Mouse (Mus musculus) forebrain, embryonic 10.5 days (tissue): ENCODE measurements around the gene Gm5901. TPM values are rescaled to one million over a fixed set of nuclear protein-coding genes. Genes with fewer than 3 reads are reported as not detected.
"Not testable (repeated sequence)": the region's sequence is repeated elsewhere in the genome, so short reads cannot be mapped to it uniquely, and the experiment has no call there.

Experiments
- DNase-seq: peaks from one replicate; pipeline ENCODE4 v3.0.0-alpha.2; 2017; ENCODE audit warnings: low spot score; ENCODE audit errors: extremely low spot score
- H3K27ac ChIP-seq: fragments of 300-500 bp; sonication (generic); 2 replicates; pipeline ENCODE4 v1.5.1; 2016; ENCODE audit warnings: mild to moderate bottlenecking
- H3K27me3 ChIP-seq: fragments of 300-500 bp; sonication (generic); 2 replicates; pipeline ENCODE4 v1.6.1; 2016; ENCODE audit warnings: mild to moderate bottlenecking; ENCODE audit not compliant: poor library complexity, severe bottlenecking
- H3K36me3 ChIP-seq: fragments of 300-500 bp; sonication (generic); replicated peaks from 2 replicates; pipeline ENCODE4 v1.6.1; 2016; ENCODE audit warnings: mild to moderate bottlenecking, moderate library complexity
- H3K4me1 ChIP-seq: fragments of 300-500 bp; sonication (generic); 2 replicates; pipeline ENCODE4 v1.6.1; 2016
- H3K4me3 ChIP-seq: fragments of 300-500 bp; sonication (generic); 2 replicates; pipeline ENCODE4 v1.5.1; 2016; ENCODE audit warnings: mild to moderate bottlenecking, moderate library complexity
- H3K9me3 ChIP-seq: fragments of 300-500 bp; sonication (generic); 2 replicates; pipeline ENCODE4 v1.6.1; 2016; ENCODE audit warnings: mild to moderate bottlenecking, moderate library complexity
- WGBS: fragments of 180-500 bp; shearing (Covaris S2); methylation state at CpG from one replicate; pipeline ENCODE4 v1.1.7; 2016; 5-methylcytosine and 5-hydroxymethylcytosine counted together
- polyA plus RNA-seq: library from polyadenylated mRNA; unstranded; fragments of >200 nt; fragmentation: Nextera tagmentation; extraction: Ambion mirVana; gene quantifications from 2 replicates; pipeline ENCODE4 v1.2.1, GENCODE M21; 2016

The Gm5901 gene
- polyA plus RNA-seq, 1 experiment from 2014 or later: not detected

DNA sequence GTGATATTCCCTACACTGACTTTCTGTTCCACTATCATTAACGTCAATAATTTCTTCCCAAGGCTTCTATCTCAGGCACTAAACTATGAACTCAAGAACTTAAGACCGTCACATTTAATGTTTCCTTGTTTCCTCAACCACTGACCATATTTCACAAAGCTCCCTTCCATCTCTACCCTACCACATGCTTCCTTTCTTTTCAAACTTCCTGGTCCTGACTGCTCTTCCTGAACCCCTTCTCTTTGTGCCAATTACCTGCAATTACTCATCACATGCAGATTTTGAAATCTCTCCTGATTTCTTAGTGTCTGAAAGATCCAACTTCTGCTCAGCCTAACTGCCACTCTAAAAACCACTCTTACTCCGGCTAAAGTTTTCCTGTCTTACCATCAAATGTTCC lies 5.5 kb downstream of the Gm5901 start:
- H3K27ac ChIP-seq: no peak overlapping the region
- no peak for DNase-seq
- H3K9me3 ChIP-seq: no peaks in the 10 kb centered on the region
- no peaks in the 10 kb centered on the region for H3K4me1 ChIP-seq
- 91% methylated on average over 3 of the region's 3 CpGs for WGBS
- peaks cover 95% of the 10 kb centered on the region for H3K36me3 ChIP-seq
- H3K4me3 ChIP-seq: no peak overlapping the region
- no peaks in the 10 kb centered on the region for H3K27me3 ChIP-seq

- Histone ChIP-seq H3K27ac (no peak overlapping the region), H3K27me3 (no peaks in the 10 kb centered on the region), H3K4me1 (no peaks in the 10 kb centered on the region), H3K36me3 (peaks cover 87% of the 10 kb centered on the region), H3K9me3 (no peaks in the 10 kb centered on the region), H3K4me3 (no peak overlapping the region)
- 99% methylated on average over 2 of the region's 2 CpGs for WGBS
- DNase-seq: no peak
Measured at GRCm38 (mm10) chr7:105387696-105388095, 12.9 kb downstream of the Gm5901 start.

- no peak overlapping the region for H3K4me3 ChIP-seq
- no peak overlapping the region for H3K27ac ChIP-seq
- peaks cover 74% of the 10 kb centered on the region for H3K36me3 ChIP-seq
- H3K4me1 ChIP-seq: no peaks in the 10 kb centered on the region
- no peaks in the 10 kb centered on the region for H3K9me3 ChIP-seq
- WGBS: 95% methylated on average over 2 of the region's 2 CpGs
- DNase-seq: no peak
- no peaks in the 10 kb centered on the region for H3K27me3 ChIP-seq
Measured at GRCm38 (mm10) chr7:105390236-105390635, 15.4 kb downstream of the Gm5901 start.

DNA sequence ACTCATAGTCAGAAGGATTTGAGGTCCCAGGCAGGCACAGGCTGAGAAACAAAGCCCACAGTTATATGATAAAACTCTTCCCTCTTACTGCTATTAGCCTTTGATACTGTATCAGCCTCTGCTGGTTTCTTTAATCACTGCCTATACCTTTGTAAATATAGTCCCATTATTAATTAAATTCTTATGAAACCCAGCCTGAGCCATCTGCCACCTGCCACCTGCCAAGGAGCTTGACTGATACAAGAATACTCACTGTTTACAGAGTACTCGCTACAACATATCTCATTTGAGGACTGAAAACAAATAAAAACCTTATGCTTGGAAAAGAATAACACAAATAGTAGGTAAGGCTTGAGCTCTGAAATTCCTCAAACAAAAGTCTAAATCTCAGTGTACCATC lies 19.8 kb downstream of the Gm5901 start:
- Histone ChIP-seq H3K9me3 (no peaks in the 10 kb centered on the region), H3K4me3 (no peak overlapping the region), H3K36me3 (peaks cover 39% of the 10 kb centered on the region), H3K27ac (no peak overlapping the region), H3K27me3 (no peaks in the 10 kb centered on the region), H3K4me1 (peaks cover 10% of the 10 kb centered on the region)
- no peak for DNase-seq
- WGBS: 79% methylated on average over 1 of the region's 1 CpGs

DNA sequence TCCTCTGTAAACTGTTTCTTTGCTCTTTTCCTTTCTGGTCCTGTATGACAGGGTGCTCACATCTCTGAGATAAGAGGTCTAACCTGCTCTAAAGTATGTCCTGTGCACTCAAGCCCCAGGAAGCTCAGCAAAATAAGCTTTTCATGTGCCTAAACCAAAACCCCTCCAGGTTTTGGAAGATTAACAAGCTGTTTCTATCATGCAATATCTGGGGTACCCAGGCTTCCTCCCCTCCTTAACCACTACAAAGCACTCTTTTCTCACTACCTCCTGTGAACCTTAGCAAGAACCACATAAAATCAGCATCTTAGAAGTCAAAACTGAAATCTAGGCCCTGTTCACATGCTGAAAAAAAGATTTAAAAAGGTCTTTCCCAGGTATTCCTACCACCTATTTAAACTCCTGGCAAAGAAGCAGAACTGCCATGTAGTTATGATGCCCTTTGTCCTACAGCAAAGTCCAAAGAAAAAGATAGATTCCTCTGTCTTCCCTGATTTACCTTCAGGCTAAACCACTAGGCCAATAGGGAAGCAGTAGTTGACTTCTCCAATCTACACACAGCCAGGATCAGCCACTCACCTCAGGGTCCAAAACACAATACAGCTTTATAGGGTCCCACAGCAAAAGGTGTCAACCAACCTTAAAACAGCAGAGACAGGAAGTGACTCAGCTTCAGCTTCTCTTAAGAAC lies 20.4 kb downstream of the Gm5901 start:
- Histone ChIP-seq H3K4me3 (no peak overlapping the region), H3K36me3 (peaks cover 33% of the 10 kb centered on the region), H3K27me3 (no peaks in the 10 kb centered on the region), H3K9me3 (no peaks in the 10 kb centered on the region), H3K27ac (no peak overlapping the region), H3K4me1 (peaks cover 10% of the 10 kb centered on the region)
- no peak for DNase-seq

GRCm38 (mm10) chr7:105396126-105396525 lies 21.3 kb downstream of the Gm5901 start:
- no peak overlapping the region for H3K4me3 ChIP-seq
- no peaks in the 10 kb centered on the region for H3K27me3 ChIP-seq
- H3K36me3 ChIP-seq: peaks cover 31% of the 10 kb centered on the region
- DNase-seq: no peak
- no peak overlapping the region for H3K27ac ChIP-seq
- no peaks in the 10 kb centered on the region for H3K9me3 ChIP-seq
- H3K4me1 ChIP-seq: peaks cover 16% of the 10 kb centered on the region

DNA sequence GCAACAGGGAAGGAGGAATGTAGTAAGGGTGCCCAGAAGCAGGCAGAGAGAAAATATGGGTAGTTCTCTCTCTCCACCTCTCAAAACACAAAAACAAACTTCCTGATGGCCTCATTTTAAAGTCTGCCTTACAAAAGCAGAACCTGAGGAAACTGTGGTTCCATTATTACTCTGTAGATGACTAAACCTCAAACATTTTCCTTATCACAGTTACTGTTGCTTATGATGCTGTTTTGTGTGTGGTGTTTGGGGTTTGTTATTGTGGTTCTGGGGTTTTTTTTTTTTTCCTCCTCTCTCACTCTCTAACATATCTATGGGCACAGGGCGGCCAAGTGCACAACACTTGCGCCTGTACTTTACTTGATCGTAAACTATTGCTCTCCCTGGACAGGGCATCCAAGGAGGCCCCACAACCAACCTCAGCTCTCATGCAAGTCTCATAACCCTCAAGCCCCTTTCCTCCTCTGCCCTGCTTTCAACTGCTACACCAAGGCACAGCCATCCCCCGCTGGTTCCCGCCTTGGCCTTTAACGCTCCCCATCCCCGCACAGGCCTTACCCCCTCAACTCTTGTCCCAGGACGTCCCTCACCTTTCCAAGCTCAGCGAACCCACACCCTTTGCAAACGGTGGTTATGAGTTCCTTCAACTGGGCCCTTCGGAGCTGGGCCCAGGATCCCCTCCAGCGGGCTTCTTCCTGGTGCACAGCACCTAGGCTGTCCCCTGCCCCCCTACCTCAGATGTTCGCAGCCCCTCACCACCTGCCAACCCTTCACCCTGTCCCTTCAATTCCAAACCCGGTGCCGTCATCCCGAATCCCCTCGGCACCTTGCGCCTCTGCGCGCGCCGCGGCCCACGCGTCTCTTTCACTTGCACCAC lies 24.5 kb downstream of the Gm5901 start:
- 3% methylated on average over 25 of the region's 25 CpGs for WGBS
- H3K27ac ChIP-seq: peak overlapping the region; percentile 92

DNA sequence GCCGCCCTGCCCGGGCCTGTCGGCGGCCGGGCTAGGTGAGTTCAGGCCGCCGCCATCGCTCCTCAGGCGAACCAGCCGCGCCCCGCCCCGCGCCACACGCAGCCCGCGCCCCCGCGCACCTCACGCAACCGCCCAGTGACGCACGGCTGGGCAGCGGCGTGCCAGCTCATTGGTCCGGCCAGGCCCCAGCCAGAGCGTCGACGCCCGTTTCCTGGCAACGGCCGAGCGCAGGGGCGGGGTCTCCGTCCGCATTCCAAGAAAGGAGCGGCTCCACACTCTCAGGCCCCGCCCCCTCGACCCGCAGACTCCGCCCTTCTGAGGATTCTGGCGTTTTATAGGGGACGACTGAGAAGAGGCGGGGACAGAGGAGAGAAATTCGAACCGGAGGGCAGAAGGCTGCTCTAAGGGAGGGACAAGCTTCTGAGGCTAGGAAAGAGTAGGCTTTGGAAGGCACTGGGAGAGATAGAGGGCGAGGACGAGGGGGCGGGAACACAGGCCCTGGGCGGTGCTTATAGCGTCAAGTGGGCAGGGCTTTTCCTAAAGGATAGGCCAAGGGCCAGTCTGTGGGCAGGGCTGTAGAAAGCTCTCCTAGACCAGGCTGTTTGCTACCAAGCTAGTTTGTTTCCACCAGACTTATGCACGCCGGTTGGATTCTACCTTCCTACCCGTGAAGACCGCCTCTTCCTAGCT lies 25.2 kb downstream of the Gm5901 start, which contains the start of gene Fam160a2:
TSS of gene Fam160a2 (minus strand) at position 120 of the 690 bp plus-strand sequence.
- H3K36me3 ChIP-seq: peaks cover 10% of the 10 kb centered on the region; the same call in 1 of the 2 replicates
- H3K9me3 ChIP-seq: no peaks in the 10 kb centered on the region
- peak within 1 kb of the TSS; percentile 83 for H3K4me3 ChIP-seq
- H3K27ac ChIP-seq: peak within 1 kb of the TSS; percentile 92
- DNase-seq: peak; percentile 99
- H3K27me3 ChIP-seq: no peaks in the 10 kb centered on the region
- H3K4me1 ChIP-seq: peaks cover 17% of the 10 kb centered on the region
- WGBS: under 1% methylated on average over 55 of the region's 55 CpGs

More for the DNA sequence above, 24.5 kb downstream of the Gm5901 start:
- H3K9me3 ChIP-seq: no peaks in the 10 kb centered on the region
- H3K4me1 ChIP-seq: peaks cover 17% of the 10 kb centered on the region
- H3K27me3 ChIP-seq: no peaks in the 10 kb centered on the region
- H3K4me3 ChIP-seq: peak overlapping the region; percentile 83
- no peak for DNase-seq
- peaks cover 13% of the 10 kb centered on the region; the same call in 1 of the 2 replicates for H3K36me3 ChIP-seq

- WGBS: 75% methylated on average over 5 of the region's 5 CpGs
- no peaks in the 10 kb centered on the region for H3K36me3 ChIP-seq
- H3K4me1 ChIP-seq: peaks cover 7% of the 10 kb centered on the region
- no peak within 1 kb of the TSS for H3K4me3 ChIP-seq
- no peak within 1 kb of the TSS for H3K27ac ChIP-seq
- no peaks in the 10 kb centered on the region for H3K27me3 ChIP-seq
- no peak for DNase-seq
- no peaks in the 10 kb centered on the region for H3K9me3 ChIP-seq
Measured at GRCm38 (mm10) chr7:105404268-105404667, 29.4 kb downstream of the Gm5901 start, which contains the start of gene Cnga4. Gene Cnga4 (plus strand): TSS chr7:105404568.

DNA sequence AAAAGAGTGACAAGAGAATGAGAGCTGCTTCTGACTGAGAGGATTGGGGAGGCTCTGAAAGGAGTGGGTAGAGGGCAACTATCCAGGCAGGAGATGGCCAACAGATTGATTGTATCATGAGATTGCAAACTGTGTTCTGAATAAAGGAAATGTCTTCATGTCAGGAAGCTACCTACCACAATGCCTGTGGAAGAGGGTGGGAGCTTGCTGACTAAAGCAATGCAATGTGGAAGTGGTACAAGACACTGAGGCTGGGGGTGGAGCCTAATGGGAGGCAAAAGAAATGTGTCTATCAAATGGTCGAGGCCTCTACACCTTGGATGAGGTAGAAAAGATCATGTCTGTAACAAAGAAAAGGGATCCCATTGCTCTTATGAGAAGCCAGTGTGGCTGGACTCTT lies 31.5 kb downstream of the Gm5901 start:
- no peaks in the 10 kb centered on the region for H3K9me3 ChIP-seq
- H3K36me3 ChIP-seq: no peaks in the 10 kb centered on the region
- no peak for DNase-seq
- WGBS: 70% methylated on average over 1 of the region's 1 CpGs
- no peak overlapping the region for H3K27ac ChIP-seq
- H3K4me1 ChIP-seq: no peaks in the 10 kb centered on the region
- H3K27me3 ChIP-seq: 0 out of 2 replicates have a peak, but pooled peaks cover 3% of the 10 kb centered on the region
- no peak overlapping the region for H3K4me3 ChIP-seq

GRCm38 (mm10) chr7:105411874-105412632 lies 37.2 kb downstream of the Gm5901 start:
- H3K4me1 ChIP-seq, H3K9me3 ChIP-seq, H3K27me3 ChIP-seq, H3K36me3 ChIP-seq, H3K4me3 ChIP-seq, H3K27ac ChIP-seq: not testable (repeated sequence)
- 66% methylated on average over 8 of the region's 8 CpGs for WGBS
- peak; percentile 66 for DNase-seq

DNA sequence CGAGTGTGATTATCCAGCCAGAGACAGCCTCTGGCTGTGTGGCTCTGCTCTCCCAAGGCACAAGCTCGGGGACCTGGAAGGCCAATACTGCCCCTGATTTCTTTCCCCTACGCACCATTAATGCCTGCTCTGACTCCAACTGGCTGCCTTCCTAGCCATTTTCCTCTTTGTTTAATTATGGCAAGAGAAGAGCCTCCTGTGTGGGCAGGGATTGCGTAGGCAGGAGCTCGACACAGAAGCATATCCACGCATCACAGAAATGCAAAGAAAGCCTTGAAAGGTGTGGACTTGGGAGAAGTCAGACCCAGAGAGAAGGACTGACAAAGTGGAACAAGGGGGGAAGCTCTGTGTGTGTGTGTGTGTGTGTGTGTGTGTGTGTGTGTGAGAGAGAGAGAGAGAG lies 39.5 kb downstream of the Gm5901 start:
- H3K4me3 ChIP-seq: no peak overlapping the region
- 0 out of 2 replicates have a peak, but pooled peaks cover 3% of the 10 kb centered on the region for H3K27me3 ChIP-seq
- H3K4me1 ChIP-seq: no peaks in the 10 kb centered on the region
- DNase-seq: no peak
- H3K27ac ChIP-seq: no peak overlapping the region
- H3K9me3 ChIP-seq: no peaks in the 10 kb centered on the region
- H3K36me3 ChIP-seq: no peaks in the 10 kb centered on the region
- WGBS: 65% methylated on average over 6 of the region's 6 CpGs
